9 mouse cellular contexts compared by ENCODE assay signal in the genomic region with DNA sequence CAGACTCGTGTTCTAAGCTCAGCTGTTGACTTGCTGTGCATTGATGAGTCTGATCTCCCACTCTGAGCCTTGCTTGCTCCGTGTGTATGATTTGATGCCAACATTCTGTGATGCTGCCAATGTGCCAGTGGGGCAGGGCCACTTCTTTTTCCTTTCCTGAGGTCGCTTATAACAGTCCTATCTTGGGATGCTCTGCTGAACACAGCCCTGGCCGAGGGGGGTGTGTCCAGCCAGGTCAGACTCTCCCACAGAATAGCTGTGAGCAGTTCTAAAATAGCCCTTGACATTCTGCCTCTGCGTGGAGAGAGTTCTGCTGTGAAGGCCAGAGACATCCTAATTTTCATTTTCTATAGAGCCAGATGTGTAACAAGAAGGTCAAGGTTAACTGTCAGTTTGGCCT. TPM values are rescaled to one million over a fixed set of nuclear protein-coding genes. Genes with fewer than 3 reads are reported as not detected.
DNase-seq lines count a peak whose midpoint lies in the region; ATAC-seq and TF ChIP-seq lines count a peak whose summit lies in the region.
"Had no signal": no experiment of that assay in that cellular context is flagged by ENCODE, and none has a peak within 500 bp of the region (broad histone marks: within the 10 kb centered on the region; RNA-seq: fewer than 3 reads in every experiment).

No protein-coding gene starts in this region.

- peak overlapping the region; percentile 37; the same call in 1 of the 2 replicates for H3K9ac ChIP-seq in heart, embryonic 13.5 days
- H3K9ac ChIP-seq in forebrain, postnatal 0 days = no peak overlapping the region
- H3K9ac ChIP-seq in liver, postnatal 0 days (replicated peaks) = peak overlapping the region; percentile 76; the same call in 1 of the 2 replicates

- no peaks in the 10 kb centered on the region for H3K9me3 ChIP-seq in heart, embryonic 13.5 days
- no peaks in the 10 kb centered on the region for H3K9me3 ChIP-seq in forebrain, postnatal 0 days (ENCODE audit: low read length)
- no peaks in the 10 kb centered on the region for H3K9me3 ChIP-seq in liver, postnatal 0 days (ENCODE audit: low read length)

- no peak for TF ChIP-seq EP300 in liver, postnatal 0 days (IDR thresholded peaks at IDR 0.05; ENCODE audit: low read depth)

- H3K36me3 ChIP-seq in heart, embryonic 13.5 days = 0 out of 2 replicates have a peak, but pooled peaks cover 3% of the 10 kb centered on the region
- H3K36me3 ChIP-seq in forebrain, postnatal 0 days (ENCODE audit: insufficient read depth) = no peaks in the 10 kb centered on the region
- H3K36me3 ChIP-seq in liver, postnatal 0 days (replicated peaks; ENCODE audit: insufficient read depth, low read length) = peaks cover 4% of the 10 kb centered on the region; the same call in 1 of the 2 replicates

- ATAC-seq in heart, embryonic 13.5 days (ENCODE audit: extremely low read depth, insufficient number of reproducible peaks, low FRiP score, low TSS enrichment) = no peak
- ATAC-seq in forebrain, postnatal 0 days = no peak
- ATAC-seq in liver, postnatal 0 days = no peak
- no peak for ATAC-seq in CD4-positive, CD25-positive, alpha-beta regulatory T cell, adult 4 months

- peaks cover 69% of the 10 kb centered on the region for H3K4me1 ChIP-seq in heart, embryonic 13.5 days
- H3K4me1 ChIP-seq in brown adipose tissue, adult 24 weeks (ENCODE audit: control insufficient read depth, insufficient read depth, insufficient read length, low read length) = peaks cover 6% of the 10 kb centered on the region; the same call in 1 of the 2 replicates
- H3K4me1 ChIP-seq in forebrain, postnatal 0 days (ENCODE audit: insufficient read depth) = peaks cover 8% of the 10 kb centered on the region
- H3K4me1 ChIP-seq in liver, postnatal 0 days (ENCODE audit: insufficient read depth) = peaks cover 33% of the 10 kb centered on the region

- TF ChIP-seq CTCF in forebrain, postnatal 0 days (IDR thresholded peaks at IDR 0.05; ENCODE audit: low read depth) = no peak
- no peak for TF ChIP-seq CTCF in liver, postnatal 0 days (IDR thresholded peaks at IDR 0.05; ENCODE audit: low read depth)

- H3K4me3 ChIP-seq in heart, embryonic 13.5 days = peak overlapping the region; percentile 82
- H3K4me3 ChIP-seq in brown adipose tissue, adult 24 weeks (ENCODE audit: insufficient read depth, low read depth, low read length) = 0 out of 2 replicates have a peak overlapping the region, but pooled peaks have one; percentile 76
- H3K4me3 ChIP-seq in forebrain, postnatal 0 days (ENCODE audit: low read depth, low read length) = no peak overlapping the region
- H3K4me3 ChIP-seq in liver, postnatal 0 days (ENCODE audit: low read depth, low read length) = peak overlapping the region; percentile 70

- peak overlapping the region; percentile 98 for H3K4me2 ChIP-seq in heart, embryonic 13.5 days
- peak overlapping the region; percentile 97; the same call in 1 of the 2 replicates for H3K4me2 ChIP-seq in forebrain, postnatal 0 days (ENCODE audit: low read depth)
- H3K4me2 ChIP-seq in liver, postnatal 0 days (ENCODE audit: low read depth, low read length) = peak overlapping the region; percentile 100

- no peak overlapping the region for H3K27ac ChIP-seq in heart, embryonic 13.5 days (replicated peaks)
- H3K27ac ChIP-seq in brown adipose tissue, adult 24 weeks (replicated peaks; ENCODE audit: low read depth, low read length) = no peak overlapping the region
- H3K27ac ChIP-seq in forebrain, postnatal 0 days (ENCODE audit: low read depth, low read length) = no peak overlapping the region
- H3K27ac ChIP-seq in liver, postnatal 0 days (ENCODE audit: low read depth) = no peak overlapping the region

- 44% methylated on average over 5 of the region's 5 CpGs for WGBS in heart, embryonic 13.5 days
- 63% methylated on average over 5 of the region's 5 CpGs for WGBS in forebrain, postnatal 0 days
- 75% methylated on average over 5 of the region's 5 CpGs for WGBS in liver, postnatal 0 days (ENCODE audit: insufficient replicate concordance)

- no peak for DNase-seq in heart, postnatal 4 days
- DNase-seq in forebrain, postnatal 0 days = no peak
- no peak for DNase-seq in liver, postnatal 0 days
- DNase-seq in frontal cortex, postnatal 10 days (ENCODE audit: low spot score in 2 of 2) = no peak
- no peak for DNase-seq in right cerebral cortex, postnatal 36 days (ENCODE audit: low spot score in 2 of 2)
- DNase-seq: lung, postnatal 14 days had no signal

- H3K27me3 ChIP-seq in heart, embryonic 13.5 days (replicated peaks) = no peaks in the 10 kb centered on the region
- no peaks in the 10 kb centered on the region for H3K27me3 ChIP-seq in forebrain, postnatal 0 days (ENCODE audit: insufficient read depth, low read length)
- H3K27me3 ChIP-seq in liver, postnatal 0 days (ENCODE audit: insufficient read depth, low read length) = no peaks in the 10 kb centered on the region

RNA-seq across cellular contexts. Expression of gene Galnt10, which starts 2.2 kb away (rescaled TPM):
- polyA plus RNA-seq in heart, embryonic 13.5 days (2015; fragmentation: Nextera tagmentation; extraction: Ambion mirVana) = 10.3 and 11.4 TPM in 2 replicates
- total RNA-seq in heart, postnatal 4 days (2021) = 1 to 10 TPM; 8.2 to 9.1 TPM
- 2.5 and 3.3 TPM in 2 replicates for polyA plus RNA-seq in brown adipose tissue, adult 24 weeks (2012; ENCODE audit: insufficient read depth, insufficient read length, missing spikeins)
- 14.5 and 20.7 TPM in 2 replicates for total RNA-seq in forebrain, postnatal 0 days (2014; rRNA removed)
- 8.0 and 9.5 TPM in 2 replicates for polyA plus RNA-seq in forebrain, postnatal 0 days (2015; fragmentation: Nextera tagmentation; extraction: Ambion mirVana)
- polyA plus RNA-seq in liver, postnatal 0 days (2015; fragmentation: Nextera tagmentation; extraction: Ambion mirVana) = 6.5 and 8.2 TPM in 2 replicates
- polyA plus RNA-seq in CD4-positive, CD25-positive, alpha-beta regulatory T cell, adult 4 months (2017; shearing (Covaris generic)) = 1 to 10 TPM; 7.4 to 8.3 TPM
